Comparison of ENCODE assay signal across 20 mouse cellular contexts in genomic region chr6:111361681-111362080, GRCm38 (mm10).
A peak's percentile ranks its signal among the peaks of the same experiment; 100 is the strongest.
DNase-seq lines count a peak whose midpoint lies in the region; ATAC-seq and TF ChIP-seq lines count a peak whose summit lies in the region.
"Had no signal": no experiment of that assay in that cellular context is flagged by ENCODE, and none has a peak within 500 bp of the region (broad histone marks: within the 10 kb centered on the region; RNA-seq: fewer than 3 reads in every experiment).

No protein-coding gene starts in this region.

- no peak overlapping the region for H3K9ac ChIP-seq in embryonic facial prominence, embryonic 14.5 days (ENCODE audit: low read depth, low read length)
- H3K9ac ChIP-seq in hindbrain, embryonic 14.5 days: no peak overlapping the region
- H3K9ac ChIP-seq in hindbrain, embryonic 16.5 days (ENCODE audit: low read depth, low read length): no peak overlapping the region
- no peak overlapping the region for H3K9ac ChIP-seq in lung, embryonic 14.5 days
- H3K9ac ChIP-seq: heart, embryonic 13.5 days; hindbrain, embryonic 12.5 days had no signal

- no peaks in the 10 kb centered on the region for H3K36me3 ChIP-seq in embryonic facial prominence, embryonic 14.5 days (ENCODE audit: control insufficient read depth, insufficient read depth, low read length)
- H3K36me3 ChIP-seq in embryonic facial prominence, embryonic 10.5 days (replicated peaks): no peaks in the 10 kb centered on the region
- H3K36me3 ChIP-seq in hindbrain, embryonic 14.5 days (replicated peaks; ENCODE audit: control insufficient read depth, insufficient read depth): no peaks in the 10 kb centered on the region
- no peaks in the 10 kb centered on the region for H3K36me3 ChIP-seq in hindbrain, embryonic 16.5 days (ENCODE audit: control insufficient read depth, insufficient read depth, low read length)
- H3K36me3 ChIP-seq in lung, embryonic 14.5 days (ENCODE audit: insufficient read depth): no peaks in the 10 kb centered on the region
- H3K36me3 ChIP-seq: G1E; heart, embryonic 13.5 days; hindbrain, embryonic 12.5 days had no signal

- no peak for ATAC-seq in embryonic facial prominence, embryonic 14.5 days (ENCODE audit: low read depth)
- ATAC-seq in hindbrain, embryonic 14.5 days (ENCODE audit: low FRiP score): no peak; the same call in 1 of the 2 replicates
- no peak for ATAC-seq in hindbrain, embryonic 16.5 days
- ATAC-seq in lung, embryonic 14.5 days (ENCODE audit: insufficient read depth): no peak
- ATAC-seq: CD4-positive, CD25-positive, alpha-beta regulatory T cell, adult 4 months; intestine, embryonic 16.5 days had no signal

- no peaks in the 10 kb centered on the region for H3K9me3 ChIP-seq in embryonic facial prominence, embryonic 14.5 days (ENCODE audit: control insufficient read depth, low read length)
- H3K9me3 ChIP-seq in embryonic facial prominence, embryonic 10.5 days: no peaks in the 10 kb centered on the region
- no peaks in the 10 kb centered on the region for H3K9me3 ChIP-seq in hindbrain, embryonic 14.5 days (ENCODE audit: control insufficient read depth, low read length)
- H3K9me3 ChIP-seq in hindbrain, embryonic 16.5 days (ENCODE audit: control insufficient read depth, low read length): no peaks in the 10 kb centered on the region
- no peaks in the 10 kb centered on the region for H3K9me3 ChIP-seq in lung, embryonic 14.5 days (ENCODE audit: low read depth, low read length)
- H3K9me3 ChIP-seq: heart, embryonic 13.5 days; hindbrain, embryonic 12.5 days had no signal

- WGBS in embryonic facial prominence, embryonic 14.5 days: 41% methylated on average over 1 of the region's 1 CpGs
- WGBS in embryonic facial prominence, embryonic 10.5 days: 76% methylated on average over 1 of the region's 1 CpGs
- WGBS in hindbrain, embryonic 14.5 days: 39% methylated on average over 1 of the region's 1 CpGs
- 13% methylated on average over 1 of the region's 1 CpGs for WGBS in hindbrain, embryonic 16.5 days
- WGBS in lung, embryonic 14.5 days: 49% methylated on average over 1 of the region's 1 CpGs

- H3K4me2 ChIP-seq in embryonic facial prominence, embryonic 14.5 days (ENCODE audit: low read depth, low read length): no peak overlapping the region
- H3K4me2 ChIP-seq in hindbrain, embryonic 14.5 days (replicated peaks): no peak overlapping the region
- H3K4me2 ChIP-seq in hindbrain, embryonic 16.5 days (ENCODE audit: low read length): no peak overlapping the region
- no peak overlapping the region for H3K4me2 ChIP-seq in lung, embryonic 14.5 days
- H3K4me2 ChIP-seq: heart, embryonic 13.5 days; hindbrain, embryonic 12.5 days had no signal

- TF ChIP-seq CTCF in lung, embryonic 14.5 days (IDR thresholded peaks at IDR 0.05; ENCODE audit: low read depth): no peak

- no peak overlapping the region for H3K27ac ChIP-seq in embryonic facial prominence, embryonic 14.5 days (replicated peaks; ENCODE audit: low read depth, low read length)
- no peak overlapping the region for H3K27ac ChIP-seq in embryonic facial prominence, embryonic 10.5 days (replicated peaks)
- H3K27ac ChIP-seq in hindbrain, embryonic 14.5 days: no peak overlapping the region
- H3K27ac ChIP-seq in hindbrain, embryonic 16.5 days (ENCODE audit: low read depth, low read length): no peak overlapping the region
- no peak overlapping the region for H3K27ac ChIP-seq in lung, embryonic 14.5 days (ENCODE audit: low read depth)
- H3K27ac ChIP-seq: heart, embryonic 13.5 days; hindbrain, embryonic 12.5 days had no signal

- no peaks in the 10 kb centered on the region for H3K4me1 ChIP-seq in embryonic facial prominence, embryonic 14.5 days (ENCODE audit: control insufficient read depth, insufficient read depth, low read length)
- H3K4me1 ChIP-seq in embryonic facial prominence, embryonic 10.5 days: no peaks in the 10 kb centered on the region
- H3K4me1 ChIP-seq in hindbrain, embryonic 14.5 days (replicated peaks; ENCODE audit: control insufficient read depth, insufficient read depth, low read length): no peaks in the 10 kb centered on the region
- no peaks in the 10 kb centered on the region for H3K4me1 ChIP-seq in hindbrain, embryonic 16.5 days (ENCODE audit: control insufficient read depth, insufficient read depth, low read depth, low read length)
- no peaks in the 10 kb centered on the region for H3K4me1 ChIP-seq in lung, embryonic 14.5 days (ENCODE audit: insufficient read depth)
- H3K4me1 ChIP-seq: heart, embryonic 13.5 days; hindbrain, embryonic 12.5 days had no signal

- no peak overlapping the region for H3K4me3 ChIP-seq in embryonic facial prominence, embryonic 14.5 days (ENCODE audit: low read depth, low read length)
- H3K4me3 ChIP-seq in embryonic facial prominence, embryonic 10.5 days: no peak overlapping the region
- no peak overlapping the region for H3K4me3 ChIP-seq in hindbrain, embryonic 14.5 days (replicated peaks; ENCODE audit: low read length)
- no peak overlapping the region for H3K4me3 ChIP-seq in hindbrain, embryonic 16.5 days (ENCODE audit: low read length)
- H3K4me3 ChIP-seq in lung, embryonic 14.5 days (ENCODE audit: low read depth, low read length): no peak overlapping the region
- H3K4me3 ChIP-seq: heart, embryonic 13.5 days; hindbrain, embryonic 12.5 days had no signal

- DNase-seq in embryonic facial prominence, embryonic 14.5 days (ENCODE audit: low spot score): peak; percentile 68
- DNase-seq in embryonic facial prominence, embryonic 10.5 days (ENCODE audit: low spot score): no peak
- DNase-seq in hindbrain, embryonic 14.5 days (ENCODE audit: low spot score): peak; percentile 60
- DNase-seq in lung, embryonic 14.5 days: peak; percentile 49
- no peak for DNase-seq in lung, postnatal 36 days
- no peak for DNase-seq in adrenal gland, postnatal 4 days (ENCODE audit: low spot score in 2 of 2)
- DNase-seq: adrenal gland, postnatal 14 days; B cell, adult 2 months; cerebellum, adult 2 months; cerebellum, postnatal 10 days; gastrocnemius, postnatal 36 days; heart, adult 11 months; heart, postnatal 36 days; kidney, adult 2 months had no signal

- no peaks in the 10 kb centered on the region for H3K27me3 ChIP-seq in embryonic facial prominence, embryonic 14.5 days (replicated peaks; ENCODE audit: control insufficient read depth, insufficient read depth, low read length)
- no peaks in the 10 kb centered on the region for H3K27me3 ChIP-seq in embryonic facial prominence, embryonic 10.5 days (replicated peaks; ENCODE audit: low read depth, poor library complexity, severe bottlenecking)
- H3K27me3 ChIP-seq in hindbrain, embryonic 14.5 days (ENCODE audit: control insufficient read depth, insufficient read depth, low read length): no peaks in the 10 kb centered on the region
- no peaks in the 10 kb centered on the region for H3K27me3 ChIP-seq in hindbrain, embryonic 16.5 days (replicated peaks; ENCODE audit: control insufficient read depth, insufficient read depth, low read length)
- no peaks in the 10 kb centered on the region for H3K27me3 ChIP-seq in lung, embryonic 14.5 days (ENCODE audit: insufficient read depth, low read length)
- H3K27me3 ChIP-seq: heart, embryonic 13.5 days; hindbrain, embryonic 12.5 days had no signal

Comparison
In these comparisons a context has a peak if more than half of its experiments do, and no peak if none do; other contexts are left out.
1. DNase-seq: peak in embryonic facial prominence, embryonic 14.5 days (single experiment), hindbrain, embryonic 14.5 days (single experiment) and lung, embryonic 14.5 days (single experiment); none in embryonic facial prominence, embryonic 10.5 days (single experiment), lung, postnatal 36 days (single experiment) and adrenal gland, postnatal 4 days (0 of 2).